Mouse (Mus musculus) layer of hippocampus, adult 11-12 months (tissue): Measurements from ENCODE around the gene Olfr804.

Experiments
- DNase-seq: peaks from one replicate; pipeline ENCODE4 v3.0.0; 2022; ENCODE audit warnings: low spot score

The Olfr804 gene

DNA sequence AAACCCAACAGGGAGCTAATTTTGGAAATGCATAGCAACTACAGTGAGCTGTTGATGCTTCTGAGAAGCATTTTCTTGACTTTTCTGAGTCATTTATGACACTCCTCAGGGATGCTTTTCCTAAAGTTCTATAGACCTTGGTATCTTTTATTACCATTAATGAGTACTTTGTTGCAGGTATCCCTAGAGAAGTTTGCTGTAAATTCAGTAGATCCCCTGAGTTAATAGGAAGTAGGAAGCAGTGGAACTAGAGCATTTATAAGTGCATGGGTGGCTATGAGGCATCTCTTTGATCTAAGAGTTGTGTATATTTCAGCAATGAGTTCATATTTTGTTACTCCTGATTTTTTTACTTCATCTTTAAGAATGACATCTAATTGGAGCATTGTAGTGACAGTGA, at the start of gene Olfr804:
Olfr804 (plus strand) TSS at position 301 of the 400 bp plus-strand sequence.
- no peak for DNase-seq

DNA sequence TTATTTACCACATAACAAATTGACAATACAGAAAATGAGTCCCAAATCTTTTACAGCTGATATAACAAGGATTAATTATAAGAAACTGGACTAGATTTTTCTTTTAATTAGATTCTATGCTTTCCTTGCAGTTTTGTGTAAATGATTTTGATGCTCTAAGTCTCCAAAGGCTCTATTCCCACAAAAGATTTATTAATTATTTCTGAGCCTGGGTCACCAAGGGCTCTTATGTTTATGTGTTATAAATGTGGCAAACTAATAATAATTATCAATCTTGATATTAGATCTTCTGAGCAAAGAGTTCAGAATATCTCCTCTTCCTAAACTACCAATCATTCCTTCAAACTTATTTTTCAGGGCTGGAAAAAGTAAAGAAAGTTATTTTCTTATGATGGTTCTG, 45.6 kb upstream of the Olfr804 start, which contains the start of gene Olfr800:
Olfr800 (plus strand) TSS at position 301 of the 400 bp plus-strand sequence.
- no peak for DNase-seq

GRCm38 (mm10) chr10:129673765-129674164, 29.2 kb upstream of the Olfr804 start, which contains the start of gene Olfr801:
Gene Olfr801 (minus strand): TSS chr10:129673865.
- no peak for DNase-seq

DNA sequence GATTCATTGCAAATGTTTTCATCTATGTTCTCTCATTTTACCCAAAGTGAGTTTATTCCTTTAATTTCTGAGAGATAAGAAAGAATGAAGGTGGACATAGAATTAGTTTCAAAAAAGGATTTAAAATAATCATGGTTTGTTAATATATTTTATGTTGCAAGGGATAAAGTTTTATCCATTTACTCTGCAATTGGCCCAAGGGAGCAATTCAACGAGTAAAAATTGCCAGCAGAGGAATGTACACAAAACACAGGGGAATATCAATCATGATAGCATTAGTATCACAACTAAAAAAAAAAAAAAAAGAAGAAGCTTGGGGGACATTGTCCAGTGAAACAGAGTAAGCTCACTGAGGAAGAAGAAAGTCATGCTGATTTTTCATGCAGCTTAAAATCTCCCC, 14.9 kb upstream of the Olfr804 start, which contains the start of gene Olfr802:
Olfr802 (minus strand) TSS at position 101 of the 400 bp plus-strand sequence.
- DNase-seq = no peak

DNA sequence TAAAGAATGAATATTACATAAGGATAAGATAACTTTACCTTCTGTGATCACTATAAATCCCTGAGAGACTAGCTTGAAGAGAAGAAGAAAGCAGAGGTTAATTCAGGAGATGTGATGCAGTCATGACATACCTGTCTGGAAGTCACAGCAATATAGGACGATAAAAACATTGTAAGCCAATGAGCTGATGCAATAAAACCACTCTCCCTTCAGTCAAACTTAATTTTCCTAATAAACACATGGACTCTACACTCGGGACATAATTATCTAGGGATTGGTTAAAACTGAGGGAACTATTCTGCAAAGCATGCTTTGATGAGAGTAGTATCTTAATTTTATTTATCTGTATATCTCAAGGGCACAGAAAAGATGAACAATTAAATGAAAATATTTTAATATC, 8.8 kb upstream of the Olfr804 start, which contains the start of gene Olfr803:
Olfr803 (minus strand) TSS at position 101 of the 400 bp plus-strand sequence.
- no peak for DNase-seq

- no peak for DNase-seq
Observed at GRCm38 (mm10) chr10:129729275-129729674, 26.3 kb downstream of the Olfr804 start, which contains the start of gene Olfr805. Gene Olfr805 (minus strand): TSS chr10:129729375.

DNA sequence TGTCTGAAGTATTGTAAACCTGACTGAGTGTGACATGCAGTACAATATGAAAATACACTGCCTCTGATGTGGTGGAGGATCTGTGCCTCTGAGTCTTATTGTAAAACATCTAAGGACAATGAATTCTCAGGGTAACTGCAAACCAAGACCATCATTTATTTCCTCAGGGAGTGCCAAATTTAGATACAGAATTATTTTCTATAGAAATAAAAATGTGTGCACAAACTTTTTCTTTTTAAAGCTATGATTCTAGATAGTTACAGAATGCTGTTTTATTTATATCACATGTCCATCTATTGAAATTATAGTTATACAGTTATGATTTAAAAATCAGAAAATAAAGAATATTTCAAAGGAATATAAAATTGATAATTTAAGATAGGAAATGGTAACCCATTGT, 38.8 kb downstream of the Olfr804 start, which contains the start of gene Olfr806:
Olfr806 (minus strand) TSS at position 101 of the 400 bp plus-strand sequence.
- no peak for DNase-seq

- no peak for DNase-seq
Observed at GRCm38 (mm10) chr10:129757693-129758092, 54.7 kb downstream of the Olfr804 start, which contains the start of gene Olfr807. Gene Olfr807 (minus strand): TSS chr10:129757793.
